Mouse (Mus musculus): ENCODE results near the gene Skap1. TPM values are rescaled to one million over a fixed set of nuclear protein-coding genes. Genes with fewer than 3 reads are reported as not detected.
A peak's percentile ranks its signal among the peaks of the same experiment; 100 is the strongest.

Skap1 gene
- 6.1 and 6.5 TPM in 2 replicates for polyA plus RNA-seq (2015; fragmentation: Nextera tagmentation; extraction: Ambion mirVana)

- no peak for ATAC-seq (ENCODE audit: low FRiP score, low read depth)
- Histone ChIP-seq H3K4me1 (replicated peaks) (peaks cover 40% of the 10 kb centered on the region), H3K36me3 (no peaks in the 10 kb centered on the region), H3K27ac (replicated peaks) (peak within 1 kb of the TSS; percentile 86; the same call in 1 of the 2 replicates), H3K9ac (peak within 1 kb of the TSS; percentile 39; the same call in 1 of the 2 replicates), H3K4me2 (peak within 1 kb of the TSS; percentile 84), H3K9me3 (no peaks in the 10 kb centered on the region), H3K27me3 (no peaks in the 10 kb centered on the region), H3K4me3 (peak within 1 kb of the TSS; percentile 35)
- WGBS, result 5% methylated on average over 42 of the region's 42 CpGs
Observed at GRCm38 (mm10) chr11:96463986-96464715, at the start of gene Skap1. Skap1 (plus strand) TSS chr11:96464593.

- Histone ChIP-seq H3K9ac (no peak overlapping the region), H3K4me1 (replicated peaks) (no peaks in the 10 kb centered on the region; the same call in 1 of the 2 replicates), H3K27ac (replicated peaks) (no peak overlapping the region), H3K9me3 (no peaks in the 10 kb centered on the region), H3K4me3 (no peak overlapping the region), H3K4me2 (no peak overlapping the region), H3K27me3 (no peaks in the 10 kb centered on the region), H3K36me3 (no peaks in the 10 kb centered on the region)
- WGBS, result 40% methylated on average over 5 of the region's 5 CpGs
- ATAC-seq (ENCODE audit: low FRiP score, low read depth), result no peak
Observed at GRCm38 (mm10) chr11:96421074-96421473, 43.3 kb upstream of the Skap1 start.

- Histone ChIP-seq H3K27ac (replicated peaks) (no peak overlapping the region), H3K9ac (no peak overlapping the region), H3K4me1 (replicated peaks) (no peaks in the 10 kb centered on the region; the same call in 1 of the 2 replicates), H3K36me3 (no peaks in the 10 kb centered on the region), H3K9me3 (no peaks in the 10 kb centered on the region), H3K27me3 (no peaks in the 10 kb centered on the region), H3K4me2 (no peak overlapping the region), H3K4me3 (no peak overlapping the region)
- no peak for ATAC-seq (ENCODE audit: low FRiP score, low read depth)
- 60% methylated on average over 11 of the region's 11 CpGs for WGBS
Observed at GRCm38 (mm10) chr11:96421517-96422265, 42.7 kb upstream of the Skap1 start.

GRCm38 (mm10) chr11:96425193-96425592 is 39.2 kb upstream of the Skap1 start:
- Histone ChIP-seq H3K9ac (no peak overlapping the region), H3K36me3 (no peaks in the 10 kb centered on the region), H3K4me2 (no peak overlapping the region), H3K4me3 (no peak overlapping the region), H3K9me3 (no peaks in the 10 kb centered on the region), H3K4me1 (replicated peaks) (no peaks in the 10 kb centered on the region; the same call in 1 of the 2 replicates), H3K27ac (replicated peaks) (no peak overlapping the region), H3K27me3 (no peaks in the 10 kb centered on the region)
- 90% methylated on average over 6 of the region's 6 CpGs for WGBS
- ATAC-seq (ENCODE audit: low FRiP score, low read depth), result no peak

GRCm38 (mm10) chr11:96426191-96426590 is 38.2 kb upstream of the Skap1 start:
- 72% methylated on average over 6 of the region's 6 CpGs for WGBS
- no peak for ATAC-seq (ENCODE audit: low FRiP score, low read depth)

GRCm38 (mm10) chr11:96426805-96427204 is 37.6 kb upstream of the Skap1 start:
- no peaks in the 10 kb centered on the region for H3K9me3 ChIP-seq
- H3K27me3 ChIP-seq, result no peaks in the 10 kb centered on the region
- no peak overlapping the region for H3K4me2 ChIP-seq
- H3K27ac ChIP-seq (replicated peaks), result no peak overlapping the region
- H3K4me3 ChIP-seq, result no peak overlapping the region
- H3K36me3 ChIP-seq, result no peaks in the 10 kb centered on the region
- 59% methylated on average over 2 of the region's 2 CpGs for WGBS
- ATAC-seq (ENCODE audit: low FRiP score, low read depth), result no peak
- H3K4me1 ChIP-seq (replicated peaks), result no peaks in the 10 kb centered on the region
- H3K9ac ChIP-seq, result no peak overlapping the region

More at GRCm38 (mm10) chr11:96426191-96426590, 38.2 kb upstream of the Skap1 start:
- no peak overlapping the region for H3K4me3 ChIP-seq
- H3K9me3 ChIP-seq, result no peaks in the 10 kb centered on the region
- no peaks in the 10 kb centered on the region for H3K36me3 ChIP-seq
- no peak overlapping the region for H3K4me2 ChIP-seq
- no peaks in the 10 kb centered on the region; the same call in 1 of the 2 replicates for H3K4me1 ChIP-seq (replicated peaks)
- no peaks in the 10 kb centered on the region for H3K27me3 ChIP-seq
- no peak overlapping the region for H3K27ac ChIP-seq (replicated peaks)
- H3K9ac ChIP-seq, result no peak overlapping the region

DNA sequence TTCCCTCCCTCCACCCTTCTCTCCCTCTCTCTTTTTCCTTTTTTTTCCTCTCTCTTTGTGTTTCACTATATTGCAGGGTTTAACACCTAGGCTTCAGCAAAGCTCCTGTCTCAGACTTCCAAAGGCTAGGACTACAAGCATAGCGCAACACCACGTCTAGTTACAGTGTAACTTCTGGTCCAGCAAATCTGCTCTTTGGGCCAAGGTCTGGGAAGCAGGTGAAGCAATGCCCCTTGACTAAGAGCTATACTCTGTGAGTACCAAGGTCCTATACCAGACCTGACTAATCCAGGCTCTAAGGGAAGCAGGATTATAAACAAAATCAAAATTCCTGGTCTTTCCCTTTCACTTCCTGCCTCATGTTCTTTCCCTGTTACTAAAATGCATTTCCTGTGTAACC is 35.3 kb upstream of the Skap1 start:
- Histone ChIP-seq H3K4me2 (no peak overlapping the region), H3K9me3 (no peaks in the 10 kb centered on the region), H3K4me3 (no peak overlapping the region), H3K36me3 (no peaks in the 10 kb centered on the region), H3K9ac (no peak overlapping the region), H3K4me1 (replicated peaks) (no peaks in the 10 kb centered on the region), H3K27ac (replicated peaks) (no peak overlapping the region), H3K27me3 (no peaks in the 10 kb centered on the region)
- ATAC-seq (ENCODE audit: low FRiP score, low read depth), result no peak
- 84% methylated on average over 2 of the region's 2 CpGs for WGBS

DNA sequence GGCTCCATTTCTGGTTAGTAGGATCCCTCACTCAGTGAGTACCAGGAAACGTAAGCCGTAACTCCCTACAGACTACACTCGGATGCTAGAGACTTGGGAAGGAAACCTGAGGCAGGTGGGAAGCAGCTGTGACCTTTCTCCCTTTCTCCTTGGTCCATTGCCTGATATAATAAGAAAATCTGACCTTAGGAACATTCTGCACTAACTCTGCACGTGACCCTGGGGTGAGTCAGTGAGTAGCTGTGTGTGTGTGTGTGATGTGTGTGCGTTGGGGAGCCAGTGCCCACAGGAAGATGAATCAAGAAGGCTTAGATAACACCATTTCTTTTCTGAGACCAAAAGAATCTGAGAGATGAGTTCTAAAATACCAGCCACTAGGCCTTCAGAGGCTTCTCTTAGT is 34.5 kb upstream of the Skap1 start:
- ATAC-seq (ENCODE audit: low FRiP score, low read depth), result no peak
- 75% methylated on average over 5 of the region's 5 CpGs for WGBS

DNA sequence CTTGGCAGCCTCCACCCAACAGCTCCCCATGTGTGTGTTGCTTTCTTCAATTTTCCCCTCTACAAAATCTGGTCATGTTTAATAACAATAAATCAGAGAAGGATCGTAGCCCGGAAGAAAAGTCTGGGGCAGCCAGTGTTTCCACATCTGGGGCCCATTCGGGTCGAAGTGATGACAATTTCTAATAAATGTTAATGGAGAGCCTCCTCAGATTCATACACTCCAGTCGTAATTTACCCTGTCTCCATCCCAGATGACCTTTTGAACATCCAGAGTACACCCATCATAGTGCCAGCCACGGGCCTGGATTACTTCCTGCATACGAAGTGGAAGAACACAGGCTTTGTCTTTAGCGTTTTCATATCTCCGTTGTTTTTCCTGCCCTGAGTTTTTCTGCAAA is 32.5 kb upstream of the Skap1 start:
- Histone ChIP-seq H3K27me3 (no peaks in the 10 kb centered on the region), H3K36me3 (no peaks in the 10 kb centered on the region), H3K4me3 (no peak overlapping the region), H3K4me2 (no peak overlapping the region), H3K9ac (no peak overlapping the region), H3K27ac (replicated peaks) (no peak overlapping the region), H3K9me3 (no peaks in the 10 kb centered on the region), H3K4me1 (replicated peaks) (no peaks in the 10 kb centered on the region)
- ATAC-seq (ENCODE audit: low FRiP score, low read depth), result no peak
- WGBS, result 59% methylated on average over 9 of the region's 9 CpGs

More for the DNA sequence above, 34.5 kb upstream of the Skap1 start:
- Histone ChIP-seq H3K27ac (replicated peaks) (no peak overlapping the region), H3K4me3 (no peak overlapping the region), H3K27me3 (no peaks in the 10 kb centered on the region), H3K4me1 (replicated peaks) (no peaks in the 10 kb centered on the region), H3K9ac (no peak overlapping the region), H3K9me3 (no peaks in the 10 kb centered on the region), H3K4me2 (no peak overlapping the region), H3K36me3 (no peaks in the 10 kb centered on the region)

DNA sequence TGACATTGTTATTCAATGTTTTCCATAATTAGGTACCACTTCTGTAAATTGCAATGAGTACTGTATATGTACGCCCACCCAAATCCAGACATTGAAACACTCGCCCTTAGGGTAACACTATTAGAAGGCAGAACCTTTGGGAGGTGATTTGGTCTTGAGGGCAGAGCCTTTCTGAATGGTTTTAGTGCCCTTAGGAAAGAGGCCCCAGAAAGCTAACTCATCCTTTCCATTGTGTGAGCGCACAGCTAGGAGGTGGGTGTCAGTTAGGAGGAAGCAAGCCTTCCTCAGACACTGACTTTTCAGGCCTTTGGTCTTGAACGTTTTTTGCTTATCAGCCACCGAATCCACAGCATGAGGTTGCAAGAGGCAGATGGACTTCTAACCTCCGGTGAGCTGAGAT is 29.5 kb upstream of the Skap1 start:
- no peak for ATAC-seq (ENCODE audit: low FRiP score, low read depth)
- no peak overlapping the region for H3K9ac ChIP-seq
- no peaks in the 10 kb centered on the region for H3K27me3 ChIP-seq
- no peaks in the 10 kb centered on the region for H3K36me3 ChIP-seq
- WGBS, result 83% methylated on average over 6 of the region's 6 CpGs
- H3K9me3 ChIP-seq, result no peaks in the 10 kb centered on the region
- H3K27ac ChIP-seq (replicated peaks), result no peak overlapping the region
- H3K4me3 ChIP-seq, result no peak overlapping the region
- no peak overlapping the region for H3K4me2 ChIP-seq
- peaks cover 10% of the 10 kb centered on the region for H3K4me1 ChIP-seq (replicated peaks)

- Histone ChIP-seq H3K9me3 (no peaks in the 10 kb centered on the region), H3K9ac (no peak overlapping the region), H3K36me3 (no peaks in the 10 kb centered on the region), H3K27me3 (no peaks in the 10 kb centered on the region), H3K4me1 (replicated peaks) (peaks cover 10% of the 10 kb centered on the region), H3K4me2 (peak overlapping the region; percentile 31), H3K27ac (replicated peaks) (0 out of 2 replicates have a peak overlapping the region, but pooled peaks have one; percentile 1), H3K4me3 (no peak overlapping the region)
- peak; percentile 63; the same call in 1 of the 2 replicates for ATAC-seq (ENCODE audit: low FRiP score, low read depth)
- WGBS, result 40% methylated on average over 7 of the region's 7 CpGs
Observed at GRCm38 (mm10) chr11:96436525-96436924, 27.9 kb upstream of the Skap1 start.

DNA sequence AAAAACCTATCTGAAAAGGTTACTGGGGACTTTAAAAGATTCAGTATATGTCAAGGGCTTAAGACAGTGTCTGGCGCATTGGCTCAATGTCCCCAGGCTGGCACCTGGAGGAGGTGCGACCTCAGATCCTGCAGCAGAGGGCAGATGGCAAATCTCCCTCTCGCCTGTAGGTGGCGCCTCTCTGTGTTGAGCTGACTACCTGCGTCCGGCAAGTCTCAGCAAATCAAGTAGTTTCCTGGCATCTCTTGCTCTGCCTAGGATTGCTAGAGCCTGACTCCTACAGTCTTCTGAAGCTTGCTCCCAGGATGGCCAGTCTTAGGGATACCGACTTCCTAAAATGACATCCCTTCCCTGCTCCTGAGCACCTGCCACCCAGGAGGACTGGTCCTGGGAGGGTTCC is 25.6 kb upstream of the Skap1 start:
- WGBS, result 8% methylated on average over 7 of the region's 7 CpGs
- Histone ChIP-seq H3K9me3 (no peaks in the 10 kb centered on the region), H3K27me3 (no peaks in the 10 kb centered on the region), H3K4me1 (replicated peaks) (peaks cover 10% of the 10 kb centered on the region), H3K4me3 (no peak overlapping the region), H3K36me3 (no peaks in the 10 kb centered on the region), H3K27ac (replicated peaks) (0 out of 2 replicates have a peak overlapping the region, but pooled peaks have one; percentile 45), H3K9ac (no peak overlapping the region), H3K4me2 (peak overlapping the region; percentile 22)
- no peak for ATAC-seq (ENCODE audit: low FRiP score, low read depth)

All from hindbrain, embryonic 15.5 days (tissue).